Mouse (Mus musculus) adrenal gland, postnatal 14 days (tissue): Measurements from ENCODE around the gene Golga7b. TPM values are rescaled to one million over a fixed set of nuclear protein-coding genes. Genes with fewer than 3 reads are reported as not detected.

Experiments used
- DNase-seq: peaks from one replicate; pipeline ENCODE4 v3.0.0; 2021; ENCODE audit warnings: mixed read lengths
- total RNA-seq: library from RNA; stranded (reverse); gene quantifications from 2 replicates; pipeline ENCODE4 v1.2.3, GENCODE M21; 2021

Gene Golga7b
- total RNA-seq, 1 experiment from 2014 or later = 0.78 TPM

DNA sequence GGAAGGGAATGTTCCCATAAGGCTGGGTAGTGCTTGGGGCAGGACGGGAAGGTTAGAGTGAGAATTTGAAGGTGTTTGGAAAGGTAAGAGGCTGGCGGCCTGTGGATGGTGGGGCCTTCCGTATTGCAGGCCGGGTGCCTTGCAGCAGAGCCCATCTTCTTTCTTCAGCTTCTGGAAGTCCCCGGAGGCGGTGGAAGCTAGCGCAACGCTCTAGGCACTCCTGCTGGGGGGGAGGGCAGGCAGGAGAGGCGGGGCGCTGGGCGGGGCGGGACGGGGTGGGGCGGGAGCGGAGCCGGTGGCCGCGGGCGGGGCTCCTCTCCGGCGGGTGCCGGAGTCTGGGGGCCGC lies 8.0 kb downstream of the Golga7b start:
- DNase-seq = peak; percentile 31

DNA sequence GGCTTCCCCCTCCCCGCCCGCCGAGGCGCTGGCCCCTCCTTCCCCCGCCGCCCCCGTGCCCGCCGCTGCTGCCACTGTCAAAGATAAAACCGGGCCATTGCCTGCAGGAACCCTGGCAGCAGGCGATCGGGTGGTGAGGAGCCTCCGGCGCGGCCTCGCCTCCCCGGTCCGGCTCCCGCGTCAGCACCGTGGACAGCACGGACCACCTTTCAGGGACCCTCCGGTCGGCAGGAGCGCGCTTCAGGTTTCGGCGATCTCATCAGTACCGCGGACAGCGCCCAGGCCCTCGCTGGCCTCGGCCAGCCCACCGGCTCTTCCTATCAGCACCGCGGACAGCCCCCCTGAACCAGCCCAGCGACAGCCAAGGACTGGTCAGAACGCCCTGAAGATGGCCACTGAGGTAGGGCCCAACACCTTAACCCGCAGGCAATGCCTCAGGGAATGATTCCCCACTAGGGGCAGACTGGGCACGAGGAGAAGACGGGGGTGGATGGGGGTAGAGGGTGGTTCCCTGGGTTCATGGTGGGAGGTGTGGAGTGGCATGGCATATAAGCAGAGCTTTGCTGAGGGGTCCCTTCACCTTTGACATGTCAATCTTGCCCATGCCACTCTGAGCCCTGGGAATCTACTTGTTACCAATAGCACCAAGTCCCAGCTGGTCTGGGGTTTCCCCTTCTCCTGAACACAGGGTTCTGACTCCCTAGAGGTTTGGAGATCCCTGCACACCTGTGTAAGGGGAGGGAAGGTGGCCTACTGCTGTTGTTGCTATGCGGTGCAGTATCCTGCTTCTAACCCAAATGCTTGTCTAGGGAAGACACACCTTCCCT lies 8.6 kb downstream of the Golga7b start:
- DNase-seq = peak; percentile 94

DNA sequence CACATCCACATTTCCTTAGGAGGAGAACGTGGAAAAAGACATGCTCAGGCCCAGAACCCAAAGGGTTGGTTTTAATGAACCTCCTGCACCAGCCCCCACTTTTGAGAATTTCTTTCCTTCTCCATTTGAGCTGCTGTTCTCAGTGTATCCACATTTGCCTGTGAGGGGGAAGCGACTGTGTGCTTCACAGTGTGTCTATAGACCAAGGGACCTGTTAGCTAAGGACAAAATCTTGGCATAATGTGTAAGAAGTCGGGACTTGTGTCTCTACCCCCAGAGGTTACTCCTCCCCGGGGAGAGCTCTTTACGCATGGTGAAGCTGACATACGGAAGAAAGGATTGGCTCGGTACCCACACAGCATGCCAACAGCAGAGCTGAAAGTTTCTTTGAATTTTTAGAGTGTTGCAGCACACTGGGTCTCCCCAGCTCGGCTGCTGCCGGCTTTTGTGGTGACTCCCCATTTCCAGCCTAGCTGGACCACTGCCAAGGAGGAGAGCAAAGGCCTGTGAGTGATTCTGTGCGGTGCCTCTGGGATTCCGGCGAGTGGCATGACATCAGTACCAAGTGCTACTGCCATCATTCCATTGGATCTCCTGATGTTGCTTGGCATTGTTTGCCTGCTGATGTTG lies 9.4 kb downstream of the Golga7b start:
- no peak for DNase-seq

DNA sequence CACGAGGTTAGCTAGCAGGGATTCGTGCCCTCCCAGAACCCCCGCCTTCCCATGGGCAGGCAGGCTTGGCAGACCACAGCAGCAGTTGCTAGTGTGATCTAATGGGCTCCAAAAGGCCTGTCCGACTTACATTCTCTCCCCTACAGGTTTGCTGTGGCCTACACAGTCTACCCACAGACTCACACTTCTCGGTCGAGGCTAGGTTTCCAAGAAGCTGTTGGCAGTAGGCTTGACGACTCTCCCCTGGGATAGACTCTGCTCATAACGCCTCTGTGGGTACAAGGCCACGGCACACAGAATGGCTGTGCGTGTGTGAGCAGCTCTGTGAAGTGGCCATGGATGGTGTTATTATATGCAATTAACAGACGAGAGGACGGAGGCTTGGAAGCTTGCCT lies 9.9 kb downstream of the Golga7b start:
- no peak for DNase-seq

DNA sequence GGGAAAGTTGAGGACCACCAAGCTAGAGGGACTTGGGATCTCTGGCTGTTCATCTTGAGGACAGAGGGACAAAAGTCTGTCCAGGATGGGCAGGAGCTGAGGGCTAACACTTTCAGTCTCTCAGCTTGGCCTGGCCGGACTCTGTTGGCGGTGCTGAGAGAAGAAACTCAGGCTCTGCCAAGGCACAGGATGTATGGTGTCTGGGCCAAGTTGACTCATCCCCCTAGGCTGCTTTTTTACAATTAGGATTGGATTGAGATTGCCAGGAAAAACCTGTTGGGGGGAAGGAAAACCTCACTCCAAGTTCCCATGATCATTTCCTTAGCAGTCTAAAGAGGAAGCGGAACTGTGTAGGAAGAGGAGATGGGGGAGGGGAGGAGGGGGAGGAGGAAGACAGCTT lies 10.7 kb downstream of the Golga7b start:
- no peak for DNase-seq

DNA sequence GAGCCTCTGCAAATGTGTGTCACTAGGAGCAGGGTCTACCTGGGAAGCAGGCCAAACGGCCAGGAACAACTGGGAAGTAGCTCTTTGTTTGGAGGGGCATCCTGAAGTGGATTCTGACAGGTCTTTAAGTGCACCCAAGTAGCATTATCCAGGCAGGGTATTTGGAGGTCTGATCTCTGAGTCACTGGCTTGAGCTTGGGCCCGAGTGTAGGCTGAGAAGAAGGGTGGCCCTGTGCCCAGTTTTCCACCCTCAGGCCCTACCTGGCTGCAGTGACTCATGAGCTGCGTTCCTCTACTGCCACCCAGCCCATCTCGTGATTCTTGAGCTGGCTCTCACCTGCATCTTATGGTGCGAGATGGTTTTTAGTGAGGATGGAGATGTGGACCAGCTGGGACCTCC lies 11.2 kb downstream of the Golga7b start:
- no peak for DNase-seq

DNA sequence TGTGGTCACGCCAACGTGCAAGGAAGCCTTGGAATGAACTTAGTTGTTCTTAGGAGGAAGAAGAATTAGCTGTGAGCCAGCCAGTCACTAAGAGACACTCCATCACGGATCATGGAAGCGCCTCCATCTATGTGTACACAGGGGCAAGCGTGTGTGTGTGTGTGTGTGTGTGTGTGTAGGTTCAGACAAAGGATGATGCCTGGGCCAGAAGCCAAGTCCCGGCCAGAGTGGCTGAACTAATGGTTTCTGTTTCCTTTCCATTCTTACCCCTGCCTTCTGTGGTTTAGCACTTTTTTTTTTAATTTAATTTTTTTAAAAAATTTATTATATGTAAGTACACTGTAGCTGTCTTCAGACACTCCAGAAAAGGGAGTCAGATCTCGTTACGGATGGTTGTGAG lies 13.1 kb downstream of the Golga7b start:
- DNase-seq = no peak

DNA sequence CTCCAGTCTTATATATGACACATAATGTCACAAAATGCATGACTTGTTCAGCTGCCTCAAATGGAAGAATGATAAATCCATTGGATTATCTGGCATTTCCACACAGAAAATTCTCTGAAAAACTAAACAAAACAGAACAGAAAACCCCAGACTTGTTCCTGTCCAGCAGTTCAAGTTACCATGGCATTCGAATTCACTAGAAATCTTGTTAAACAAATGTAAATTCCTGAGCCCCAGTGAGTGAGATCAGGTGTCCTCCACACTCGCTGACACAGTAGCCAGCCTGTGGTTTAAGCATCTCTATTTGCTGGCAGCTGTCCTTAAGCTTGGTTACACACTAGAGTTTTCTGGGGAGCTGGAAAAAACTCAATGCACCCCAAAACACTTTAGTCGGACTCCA lies 16.1 kb downstream of the Golga7b start:
- DNase-seq = no peak

DNA sequence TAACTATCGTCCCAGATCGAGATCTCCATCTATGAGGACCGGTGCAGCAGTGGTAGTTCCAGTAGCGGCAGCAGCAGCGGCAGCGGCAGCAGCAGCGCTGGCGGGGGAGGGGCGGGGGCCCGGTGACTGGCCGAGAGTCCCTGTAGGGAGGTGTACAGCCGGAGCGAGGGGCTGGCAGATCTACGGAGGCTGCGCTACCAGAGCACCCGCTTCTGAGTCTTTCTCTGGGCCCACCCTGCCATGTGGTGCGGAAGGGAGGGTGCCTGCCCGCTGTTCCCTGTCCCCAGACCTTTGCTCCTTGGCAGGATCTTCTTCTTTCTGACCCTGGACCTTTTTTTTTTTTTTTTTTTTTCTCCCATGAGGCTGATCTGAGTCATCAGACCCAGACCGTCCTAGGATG lies 21.0 kb downstream of the Golga7b start:
- DNase-seq = peak; percentile 70

DNA sequence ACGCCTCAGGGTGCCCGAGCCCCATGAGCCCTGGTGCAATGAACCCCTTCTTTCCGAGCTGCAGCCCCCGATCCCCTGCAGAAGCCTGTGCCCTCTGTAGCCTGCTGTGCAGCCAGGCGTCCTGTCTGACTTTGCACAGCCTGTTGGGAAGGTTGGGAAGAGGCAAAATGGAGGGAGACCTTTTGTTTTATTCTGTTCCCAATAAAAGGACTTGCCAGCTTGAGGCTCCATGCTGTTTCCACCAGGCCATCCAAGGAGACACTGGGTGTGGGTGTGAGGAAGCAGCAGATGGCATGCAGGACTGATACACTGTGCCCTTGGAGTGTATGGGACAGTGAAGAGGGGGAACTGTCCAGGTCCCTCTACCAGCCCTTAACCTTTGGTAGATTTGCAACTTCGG lies 22.7 kb downstream of the Golga7b start:
- DNase-seq = no peak

DNA sequence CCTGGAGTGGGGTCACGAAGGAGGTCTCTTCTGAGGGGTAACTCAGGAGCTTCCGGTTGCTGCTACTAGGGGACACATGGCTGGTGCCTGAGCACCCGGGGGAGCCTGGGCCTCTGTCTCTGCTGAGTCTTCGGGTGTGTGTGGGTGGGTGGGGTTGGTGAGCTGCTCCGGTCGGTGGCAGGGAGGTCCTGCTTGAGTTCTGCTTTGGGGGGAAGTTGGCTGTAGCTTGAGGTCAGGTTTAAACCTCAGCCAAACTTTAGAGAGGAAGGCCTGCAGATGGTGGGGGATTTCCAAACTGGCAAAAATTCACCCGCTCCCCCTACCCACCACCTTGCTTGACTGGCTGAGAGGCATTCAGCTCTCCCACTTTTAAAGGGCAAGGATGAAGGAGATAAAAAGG lies 23.8 kb downstream of the Golga7b start:
- no peak for DNase-seq

DNA sequence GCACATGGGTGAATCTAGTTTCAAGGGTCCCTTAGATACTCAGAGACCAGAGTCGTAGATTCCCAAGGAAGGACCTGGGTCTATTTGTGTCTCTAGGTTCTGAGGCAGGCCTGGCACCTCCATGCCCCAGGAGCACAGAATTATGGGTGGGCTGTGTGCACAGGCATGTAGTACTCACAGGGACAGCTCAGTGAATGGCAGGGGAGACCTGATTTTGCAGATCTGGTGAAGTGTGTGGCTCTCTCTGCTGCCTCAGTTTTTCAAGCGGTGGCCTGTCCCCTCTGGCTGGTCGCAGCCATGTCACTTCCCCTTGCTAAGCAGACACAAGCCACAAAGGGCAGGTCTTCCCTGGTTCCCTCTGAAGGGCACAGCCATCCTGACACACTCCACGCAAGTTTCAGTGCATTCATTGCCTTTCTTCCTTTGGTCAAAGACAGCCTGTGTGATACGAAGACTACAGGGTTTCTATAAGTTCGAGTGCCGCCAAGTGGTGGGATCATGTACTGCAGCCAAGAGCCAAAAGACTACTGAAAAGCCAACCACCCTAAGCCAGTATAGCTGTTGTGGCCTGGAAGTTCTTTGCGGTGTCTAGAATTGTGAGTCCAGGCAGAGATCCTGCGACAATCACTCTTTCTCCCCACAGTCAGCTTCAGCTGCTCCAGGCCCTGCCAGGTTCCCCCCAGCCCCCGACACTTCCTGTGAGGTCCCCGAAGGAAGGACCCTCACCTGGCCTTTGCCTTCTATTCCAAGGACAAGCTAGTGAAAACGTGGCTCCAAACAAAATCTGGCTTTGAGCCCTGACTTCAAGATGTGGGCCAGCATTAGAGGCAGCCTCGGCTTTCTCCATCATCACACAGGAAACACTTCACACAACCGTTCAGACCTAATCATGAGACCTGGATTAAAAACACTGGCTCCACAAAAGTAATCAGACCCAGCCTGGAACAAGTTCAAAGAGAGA lies 24.9 kb downstream of the Golga7b start:
- DNase-seq = peak; percentile 83

DNA sequence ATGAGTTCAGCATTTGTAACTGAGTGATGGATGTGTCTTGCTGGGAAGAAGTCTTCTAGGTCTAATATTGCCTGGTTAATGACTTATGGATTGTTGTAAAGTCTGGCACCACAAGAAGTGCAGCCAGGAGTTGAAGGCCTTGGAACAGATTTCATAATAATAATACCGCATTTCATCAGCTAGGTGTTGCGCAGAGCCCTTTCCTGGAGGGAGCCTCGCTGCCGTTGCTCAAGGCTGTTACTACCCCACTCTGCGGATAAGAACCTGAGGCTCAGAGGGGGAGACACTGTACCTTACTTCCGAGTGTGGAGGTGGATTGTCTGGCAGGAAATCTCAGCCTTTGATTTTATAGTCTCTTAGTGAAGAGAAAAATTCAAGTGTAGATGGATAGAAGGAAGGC lies 29.9 kb downstream of the Golga7b start:
- DNase-seq = no peak

DNA sequence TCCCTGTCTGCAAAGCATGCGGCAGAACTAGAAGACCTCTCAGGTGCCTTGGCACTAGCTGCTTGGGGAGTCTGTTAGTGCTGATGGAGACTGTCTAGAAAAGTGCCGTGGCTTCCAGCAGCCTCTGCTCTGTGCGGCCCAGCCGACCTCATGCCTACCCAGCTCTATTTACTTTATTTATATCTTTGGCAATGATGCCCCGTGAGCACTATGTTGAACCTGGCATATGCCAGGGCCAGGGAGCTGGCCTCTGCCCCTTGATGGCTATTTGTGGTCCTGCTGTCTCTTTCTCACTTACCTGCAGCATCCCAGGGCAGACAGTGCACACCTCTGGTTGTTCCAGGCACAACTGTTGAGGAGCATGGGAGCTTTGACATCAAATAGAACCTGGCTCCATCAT lies 31.1 kb downstream of the Golga7b start:
- no peak for DNase-seq

DNA sequence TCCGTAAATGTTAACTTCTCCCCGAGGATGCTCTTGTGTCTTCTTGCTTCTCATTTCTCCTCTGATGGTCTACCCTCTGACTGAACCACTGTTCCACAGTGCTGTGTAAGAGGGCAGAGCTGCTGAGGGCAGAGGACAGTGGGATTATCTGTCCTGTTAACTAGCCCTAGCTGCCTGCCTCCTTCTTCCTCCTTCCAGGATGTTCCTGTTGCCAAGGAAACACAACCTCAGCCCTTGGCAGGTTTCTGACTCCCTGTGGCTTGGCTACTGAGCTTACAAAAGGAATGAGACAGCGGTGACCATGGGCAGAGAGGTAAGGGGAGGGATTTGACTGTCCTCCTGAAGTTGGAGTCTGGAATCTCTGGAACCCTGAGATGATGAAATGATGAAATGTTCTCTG lies 32.2 kb downstream of the Golga7b start:
- DNase-seq = no peak

DNA sequence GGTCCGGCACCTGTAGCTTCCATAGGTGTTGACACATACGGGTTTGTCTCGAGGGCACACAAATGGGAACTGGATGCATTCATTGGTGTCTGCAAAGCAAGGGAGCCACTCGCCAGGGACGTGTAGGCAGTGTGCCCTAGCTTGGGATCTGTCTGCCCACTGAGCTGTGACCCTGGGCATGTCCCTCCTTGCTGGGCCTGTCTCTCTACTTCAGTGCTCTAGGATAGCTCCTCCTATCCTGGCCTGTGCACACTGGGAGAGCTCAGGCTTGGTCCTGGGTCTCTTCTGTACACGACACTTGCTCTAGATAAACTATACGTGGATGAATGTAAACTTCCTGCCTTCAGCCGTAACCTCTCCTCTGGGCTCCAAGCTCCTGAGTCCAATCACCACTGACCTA lies 36.8 kb downstream of the Golga7b start:
- no peak for DNase-seq

DNA sequence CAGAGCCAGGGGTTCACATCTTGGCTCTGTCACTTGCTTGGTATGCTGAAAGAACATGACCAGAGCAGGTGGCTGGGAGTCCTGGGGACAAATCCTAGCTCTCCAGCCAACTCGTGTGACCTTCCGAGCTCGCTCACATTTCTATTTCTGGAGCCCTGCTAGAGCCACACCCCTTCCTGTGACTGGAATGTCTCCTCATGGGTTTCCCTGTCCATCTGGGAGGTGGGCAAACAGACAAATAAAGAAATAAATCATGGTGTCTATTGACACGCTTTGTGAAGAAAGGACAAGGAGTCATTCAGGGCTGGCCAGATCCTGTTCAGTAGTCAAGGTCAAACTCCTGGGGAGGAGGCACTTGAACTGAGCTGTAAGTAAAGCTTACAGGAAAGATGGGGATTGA lies 41.0 kb downstream of the Golga7b start:
- no peak for DNase-seq

DNA sequence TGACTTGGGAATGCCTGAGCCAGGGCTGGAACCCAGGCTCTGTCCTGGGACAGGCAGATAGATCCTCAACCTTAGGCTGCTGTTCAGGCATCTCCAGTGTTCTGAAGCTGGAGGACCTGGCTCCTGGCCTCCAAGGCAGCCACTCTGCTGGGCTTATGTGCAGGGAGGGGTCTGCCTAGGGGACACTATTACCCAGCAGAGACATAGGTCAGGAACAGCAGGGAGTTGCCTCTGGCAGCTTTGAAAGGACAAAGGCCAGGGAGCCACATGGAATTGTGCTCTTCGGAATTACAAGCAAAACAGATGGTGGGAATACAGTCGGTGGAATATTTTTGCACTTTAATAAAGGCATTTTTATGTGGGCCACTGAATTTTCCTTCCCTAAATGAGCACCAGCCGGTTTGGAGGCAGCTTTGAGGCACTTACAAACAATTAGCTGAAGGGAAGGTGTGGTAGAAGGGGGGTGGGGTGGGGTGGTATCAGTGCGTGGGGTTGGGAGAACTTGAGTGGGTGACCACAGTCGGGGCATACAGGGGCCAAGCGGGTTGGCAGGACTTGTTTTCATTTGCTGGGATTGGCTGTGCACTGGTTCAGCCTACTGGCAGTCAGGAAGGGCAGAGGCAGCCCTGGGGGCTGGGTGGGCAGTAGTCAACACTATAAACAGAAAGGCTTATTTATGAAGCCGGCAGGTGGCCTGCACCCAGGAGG lies 43.7 kb downstream of the Golga7b start:
- DNase-seq = no peak

DNA sequence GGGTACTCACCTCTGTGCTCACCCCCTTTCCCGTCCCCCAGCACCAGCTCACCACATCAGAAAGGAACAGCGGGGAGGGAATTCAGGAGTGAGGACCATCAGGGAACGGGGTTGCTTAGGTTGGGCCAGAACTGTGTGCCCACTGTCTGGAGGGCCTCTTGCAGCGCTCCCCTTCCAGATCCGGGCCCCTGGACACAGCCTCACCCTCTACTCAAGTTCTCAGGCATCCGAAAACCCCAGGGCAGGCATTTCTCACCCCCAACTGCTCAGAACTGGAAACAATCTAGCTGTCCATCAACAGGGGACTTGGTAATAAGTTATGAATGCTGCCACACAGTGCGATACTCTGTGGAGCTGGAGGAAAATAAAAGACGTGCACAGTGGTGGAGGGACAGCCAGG lies 44.7 kb downstream of the Golga7b start:
- no peak for DNase-seq

DNA sequence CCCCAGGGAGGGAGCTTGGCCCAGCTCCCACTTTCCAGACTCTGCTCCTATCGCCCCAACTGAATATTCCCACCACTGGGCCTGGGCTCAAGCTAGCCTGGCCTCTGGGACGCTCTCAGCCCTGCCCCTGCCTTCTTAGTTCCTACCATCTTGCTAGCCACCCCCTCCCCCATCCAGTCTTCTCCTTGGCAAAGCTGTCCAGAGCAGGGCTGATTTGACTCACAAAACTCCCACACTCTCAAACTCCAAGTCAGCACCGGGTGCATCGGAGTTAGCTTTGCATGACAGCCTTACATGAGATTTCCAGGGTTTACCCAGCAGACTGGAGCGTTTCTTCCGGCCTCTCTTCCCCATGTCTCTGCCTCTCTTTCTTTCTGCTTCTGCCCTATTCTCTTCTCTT lies 45.8 kb downstream of the Golga7b start:
- no peak for DNase-seq

DNA sequence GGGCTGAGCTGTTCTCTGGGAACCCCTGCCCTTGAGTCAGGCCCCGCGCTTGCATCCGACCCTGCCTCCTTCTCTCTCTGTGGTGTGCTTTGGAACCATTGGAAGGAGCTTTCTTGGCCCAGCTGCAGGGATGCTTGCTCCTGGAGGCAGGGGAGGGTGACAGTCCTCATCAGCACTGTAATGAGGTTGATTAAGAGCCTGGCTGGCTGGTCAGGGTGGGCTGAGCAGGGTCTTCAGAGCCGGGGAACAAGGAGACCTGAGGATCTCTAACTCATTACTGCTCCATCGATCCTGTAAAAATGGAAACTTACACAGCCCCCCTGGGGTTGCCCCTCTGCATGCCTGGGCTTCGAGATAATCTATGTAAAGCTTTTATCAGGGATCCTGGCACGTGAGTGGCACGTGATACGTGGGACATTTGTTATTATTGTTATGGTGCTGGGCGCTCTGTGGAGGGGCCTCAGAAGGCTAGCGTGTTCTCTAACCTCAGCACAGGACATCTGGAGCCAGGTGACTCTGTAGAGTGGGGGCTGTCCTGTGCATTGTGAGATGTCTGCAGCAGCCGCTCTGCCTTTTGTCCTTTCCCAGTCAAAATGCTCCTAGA lies 55.9 kb downstream of the Golga7b start:
- no peak for DNase-seq

DNA sequence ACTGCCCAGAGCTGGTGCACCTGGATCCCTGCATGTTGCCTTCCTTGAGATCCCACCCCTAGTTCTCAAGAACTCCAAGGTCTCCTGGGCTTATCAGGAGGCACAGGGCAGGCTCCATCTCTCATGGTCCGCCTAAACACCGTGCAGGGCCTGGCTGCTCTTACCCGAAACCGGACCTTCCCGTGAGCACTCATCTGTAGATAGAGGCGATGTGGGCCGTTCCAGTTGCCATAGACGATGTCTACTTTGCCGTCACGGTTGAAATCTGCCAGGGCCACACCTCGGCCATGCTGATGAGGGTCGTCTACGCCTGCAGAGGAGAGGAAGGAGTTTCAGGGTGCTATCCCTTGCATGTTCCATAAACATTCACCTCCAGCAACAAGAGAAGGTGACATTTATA lies 57.1 kb downstream of the Golga7b start:
- no peak for DNase-seq
